Mouse (Mus musculus): ENCODE data around the gene G6pc2.

G6pc2 gene

DNA sequence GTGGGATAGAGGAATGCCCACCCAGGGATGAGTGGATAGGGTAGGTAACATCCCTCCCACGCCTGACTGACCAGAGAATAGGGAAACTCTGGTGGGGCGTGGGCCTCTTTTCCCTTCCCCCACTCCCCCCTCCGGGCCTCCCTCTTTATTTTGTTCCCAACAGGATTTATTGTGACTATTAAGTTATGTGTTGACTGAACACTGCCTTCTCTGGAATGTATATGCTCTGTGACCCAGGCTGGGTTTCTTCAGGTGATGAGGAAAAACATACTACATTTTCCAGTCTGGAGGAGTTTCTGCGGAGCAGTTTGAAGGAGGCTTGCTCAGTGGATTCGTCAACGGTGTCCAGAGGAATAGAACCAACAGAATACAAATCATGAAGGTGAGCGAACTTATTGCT lies at the start of gene G6pc2:
TSS of gene G6pc2 (plus strand) at position 301 of the 400 bp plus-strand sequence.
- no peak for DNase-seq (ENCODE audit: low spot score)

DNA sequence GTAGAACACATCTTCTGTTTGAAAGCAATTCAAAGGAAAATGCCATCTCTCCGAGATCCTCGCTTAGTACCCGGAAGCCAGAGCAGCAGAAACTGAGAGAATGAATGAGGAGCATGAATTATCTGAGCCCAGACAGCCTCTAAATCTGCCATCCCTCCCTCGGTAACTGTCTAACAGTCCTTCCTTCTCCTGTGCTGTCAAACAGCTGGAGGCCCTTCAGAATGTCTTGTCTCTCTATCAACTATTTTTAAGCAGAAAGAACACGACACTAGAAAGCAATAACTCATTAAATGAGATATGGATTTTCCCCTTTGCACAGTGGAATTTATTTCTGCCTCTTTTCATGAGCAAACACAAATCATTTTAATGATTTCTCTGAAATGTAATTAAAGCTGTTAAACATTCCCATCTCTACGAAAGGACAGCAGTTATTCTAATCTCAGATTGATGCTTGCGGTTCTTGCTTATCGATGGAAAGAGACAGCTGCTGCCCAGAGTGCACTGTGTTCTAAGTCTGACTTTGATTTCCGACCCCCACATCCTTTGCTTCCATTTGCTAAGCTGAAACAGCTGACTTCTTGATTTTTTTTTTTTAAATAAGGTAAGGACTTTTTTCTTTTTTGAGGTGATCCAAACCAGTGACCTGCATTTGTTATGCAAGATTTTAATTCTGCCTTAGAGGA lies 40.3 kb upstream of the G6pc2 start:
- DNase-seq (ENCODE audit: low spot score): no peak

DNA sequence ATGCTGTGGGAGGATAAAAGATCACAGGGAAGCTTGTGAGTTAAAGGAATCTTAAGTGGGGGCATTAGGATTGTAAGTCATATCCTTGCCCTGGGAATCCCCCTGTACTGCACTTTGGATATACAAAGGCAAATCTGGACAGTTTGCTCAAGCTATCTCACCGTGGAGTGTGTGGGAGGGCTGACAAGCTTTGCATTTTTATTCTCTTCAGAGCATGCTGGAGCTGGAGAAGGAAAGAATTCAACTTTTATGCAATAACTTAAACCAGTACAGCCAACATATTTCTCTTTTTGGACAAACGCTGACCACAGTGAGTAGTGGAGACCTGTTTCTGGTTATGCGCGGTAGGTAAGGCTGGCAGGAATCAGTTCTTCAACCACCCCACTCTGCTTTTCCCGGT lies 35.6 kb upstream of the G6pc2 start:
- DNase-seq (ENCODE audit: low spot score): no peak

DNA sequence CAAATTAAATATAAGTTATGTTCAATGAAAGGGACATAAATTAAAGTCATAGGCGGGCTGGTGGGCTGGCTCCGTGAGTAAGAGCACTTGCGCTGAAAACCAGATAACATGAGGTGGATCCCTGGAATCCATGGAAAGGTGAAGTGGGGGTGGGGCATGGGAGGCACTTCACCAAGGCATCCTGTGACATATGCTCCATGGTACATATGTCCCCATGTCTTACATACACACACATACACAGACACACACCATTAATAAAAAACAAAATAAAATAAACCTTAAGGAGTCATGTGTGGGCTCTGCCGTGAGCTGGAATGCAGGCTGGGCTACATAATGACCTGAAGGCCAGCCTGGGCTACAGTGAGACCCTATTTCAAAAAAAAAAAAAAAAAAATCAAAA lies 31.2 kb upstream of the G6pc2 start:
- DNase-seq (ENCODE audit: low spot score): no peak

DNA sequence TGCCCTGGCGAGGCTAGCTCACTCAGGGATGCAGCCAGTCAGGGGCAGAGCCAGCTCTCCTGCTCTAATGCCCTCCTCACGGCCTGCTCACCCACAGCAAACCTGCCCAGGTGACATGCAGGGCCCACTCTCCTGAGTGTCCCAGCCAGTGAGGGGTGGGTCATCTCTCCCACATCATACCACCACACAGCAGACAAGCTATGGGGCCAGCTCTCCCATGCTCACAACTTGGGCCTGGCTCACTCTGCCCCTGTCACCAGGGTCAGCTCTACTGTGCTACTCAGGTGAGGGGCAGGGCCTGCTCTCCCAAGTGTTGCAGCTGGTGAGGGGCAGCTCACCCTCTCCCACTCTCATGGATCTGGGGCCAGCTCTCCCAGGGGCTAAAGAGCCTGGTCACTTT lies 22.9 kb upstream of the G6pc2 start:
- no peak for DNase-seq (ENCODE audit: low spot score)

DNA sequence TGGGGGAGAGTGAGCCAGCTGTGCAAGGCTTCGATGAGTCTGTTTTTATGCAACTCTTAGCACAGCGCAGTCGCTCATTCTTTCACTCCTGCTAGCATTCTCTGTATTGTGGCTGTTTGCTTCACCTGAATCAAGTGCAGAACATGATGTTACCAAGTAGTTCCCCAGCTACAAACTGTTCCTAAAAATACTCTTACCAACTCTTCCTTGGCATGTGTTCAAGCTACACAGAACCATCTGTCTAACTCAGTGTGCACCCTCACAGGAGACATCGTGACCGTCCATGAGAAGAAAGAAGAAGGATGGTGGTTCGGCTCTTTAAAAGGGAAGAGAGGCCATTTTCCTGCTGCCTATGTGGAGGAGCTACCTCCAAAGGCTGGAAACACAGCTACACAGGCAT lies 22.1 kb upstream of the G6pc2 start:
- no peak for DNase-seq (ENCODE audit: low spot score)

DNA sequence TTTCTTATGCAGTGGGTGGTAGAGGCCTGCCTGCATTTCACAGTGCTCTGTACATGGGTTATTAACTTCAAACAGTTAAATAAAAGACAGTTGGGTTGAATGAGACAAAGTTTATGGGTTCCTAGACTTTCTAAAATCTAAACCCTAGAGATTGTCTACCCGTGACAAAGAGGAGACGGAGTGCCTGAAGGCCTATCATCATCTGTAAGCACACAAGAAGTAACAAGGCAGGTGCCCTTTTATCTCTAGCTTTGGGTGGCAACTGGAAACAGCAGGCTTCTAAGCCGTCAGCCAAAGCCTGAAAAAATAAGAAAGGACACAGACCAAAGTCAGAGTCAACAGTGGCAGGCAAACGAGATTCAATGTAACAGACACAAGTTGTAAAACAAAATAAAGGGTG lies 21.7 kb upstream of the G6pc2 start:
- no peak for DNase-seq (ENCODE audit: low spot score)

DNA sequence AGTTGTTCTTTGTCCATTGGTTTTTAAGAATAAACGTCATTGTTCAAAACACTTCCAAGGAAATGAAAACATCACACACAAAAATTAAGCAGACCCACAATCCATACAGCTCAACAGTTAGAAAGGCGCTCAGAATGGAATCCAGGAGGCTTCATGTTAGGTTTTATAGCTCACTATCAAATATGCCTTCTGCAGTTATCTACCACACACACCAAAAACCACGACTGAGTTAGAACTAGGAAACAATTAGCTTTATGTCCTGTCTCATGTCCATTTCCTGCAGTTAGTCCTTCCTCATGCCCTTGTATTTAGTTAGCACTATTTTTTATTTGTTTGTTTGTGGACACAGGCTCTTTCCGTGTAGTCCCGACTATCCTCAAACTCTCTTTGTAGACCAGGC lies 19.8 kb upstream of the G6pc2 start:
- DNase-seq (ENCODE audit: low spot score): no peak

DNA sequence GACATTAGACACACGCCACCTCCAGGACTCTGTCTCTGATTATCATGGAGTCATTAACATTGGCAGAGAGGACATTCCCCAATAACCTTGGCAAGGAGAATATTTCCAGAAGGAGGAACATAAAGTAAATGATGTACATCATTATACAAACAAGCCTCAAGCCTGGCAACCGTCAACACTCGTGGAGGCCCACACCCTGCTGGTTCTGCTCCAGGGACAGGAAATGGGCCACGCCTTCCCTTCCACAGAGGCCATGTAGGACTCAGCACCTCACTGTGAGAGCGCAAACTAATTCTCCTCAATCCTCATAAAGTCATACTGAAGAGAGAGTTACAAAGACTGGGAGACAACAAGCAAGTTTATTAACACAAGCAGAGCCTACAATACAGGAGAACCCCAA lies 17.3 kb upstream of the G6pc2 start:
- DNase-seq (ENCODE audit: low spot score): no peak

DNA sequence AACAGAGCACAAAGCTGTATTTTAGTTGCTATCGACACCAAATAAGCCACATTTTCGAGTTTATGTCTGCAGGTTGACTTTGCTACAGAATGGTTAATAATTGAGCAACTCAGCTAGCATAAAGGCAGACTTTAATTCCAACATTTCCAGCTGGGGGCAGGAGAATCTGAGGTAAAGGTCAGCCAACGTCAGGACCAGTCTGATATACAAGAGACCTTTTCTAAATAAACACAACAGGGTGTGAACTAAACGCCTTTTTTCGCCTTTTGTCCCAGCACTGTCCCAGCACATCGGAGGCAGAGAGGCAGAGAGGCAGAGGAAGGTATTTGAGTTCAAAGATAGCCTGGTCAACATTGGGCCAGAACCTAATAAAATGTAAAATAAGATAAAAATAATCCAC lies 5.7 kb upstream of the G6pc2 start:
- peak; percentile 19 for DNase-seq (ENCODE audit: low spot score)

DNA sequence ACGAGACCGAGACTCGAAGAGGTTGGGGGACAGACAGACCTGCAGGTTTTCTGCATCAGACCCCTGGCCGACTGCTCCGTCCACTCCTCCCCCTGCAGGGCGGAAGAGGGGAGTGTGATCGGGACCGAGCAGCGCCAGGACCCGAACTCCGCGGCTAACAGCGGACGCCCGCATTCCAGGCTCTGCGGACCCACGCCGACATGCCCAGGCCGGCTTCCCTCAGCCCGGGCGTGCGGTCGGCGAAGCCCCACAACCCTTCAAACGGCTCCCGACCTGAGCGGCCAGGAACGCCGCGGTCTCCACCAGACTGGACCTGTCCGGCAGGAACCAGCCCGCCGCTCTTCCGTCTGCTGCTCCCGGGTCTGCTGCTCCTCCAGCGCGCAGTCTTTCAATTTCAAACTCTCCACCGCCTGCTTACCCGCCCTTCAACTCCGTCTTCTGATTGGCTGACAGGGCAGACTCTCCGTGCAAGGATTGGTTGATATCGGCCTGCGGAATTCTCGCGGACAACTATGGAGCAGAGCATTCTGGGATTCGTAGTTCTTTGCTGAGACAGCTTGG lies 5.0 kb upstream of the G6pc2 start, which contains the start of gene Spc25:
TSS of gene Spc25 (minus strand) at position 404 of the 561 bp plus-strand sequence.
- peak; percentile 93 for DNase-seq (ENCODE audit: low spot score)

DNA sequence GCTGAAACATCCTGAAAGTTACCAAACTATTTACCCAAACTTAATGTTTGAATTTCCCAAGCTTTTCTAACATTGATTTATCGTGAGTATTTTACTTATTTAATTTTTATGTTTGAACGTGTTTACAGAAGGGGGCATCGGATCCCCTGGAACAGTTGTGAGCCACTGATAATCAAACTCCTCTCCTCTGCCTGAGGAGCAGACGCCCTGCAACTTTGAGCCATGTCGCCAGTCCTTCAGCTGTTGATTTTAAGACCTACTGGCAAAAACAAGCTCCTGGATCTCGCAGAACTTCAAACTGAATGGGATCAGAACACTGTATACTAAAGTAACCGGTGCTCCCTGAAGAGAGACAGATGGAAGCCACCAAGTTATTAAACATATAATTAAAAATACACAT lies 4.3 kb upstream of the G6pc2 start:
- DNase-seq (ENCODE audit: low spot score): peak; percentile 40

DNA sequence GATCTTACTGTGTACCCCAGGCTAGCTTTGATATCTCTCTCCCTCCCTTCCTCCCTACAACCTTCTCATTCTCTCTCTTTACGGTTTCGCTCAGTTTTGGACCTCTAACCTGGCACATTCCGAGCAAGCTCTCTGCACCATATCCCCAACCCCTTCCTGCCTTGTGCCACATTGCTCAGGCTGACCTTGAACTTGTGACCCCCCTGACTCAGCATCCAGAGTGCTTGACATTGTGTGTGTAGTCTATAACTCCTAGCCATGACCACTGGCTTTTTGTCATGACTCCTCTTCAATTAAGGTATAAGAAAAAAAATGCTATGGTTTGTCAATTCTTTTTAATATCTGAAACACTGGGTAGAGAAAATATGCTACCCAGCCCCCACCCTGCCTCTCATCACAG lies 1.2 kb upstream of the G6pc2 start:
- no peak for DNase-seq (ENCODE audit: low spot score)

DNA sequence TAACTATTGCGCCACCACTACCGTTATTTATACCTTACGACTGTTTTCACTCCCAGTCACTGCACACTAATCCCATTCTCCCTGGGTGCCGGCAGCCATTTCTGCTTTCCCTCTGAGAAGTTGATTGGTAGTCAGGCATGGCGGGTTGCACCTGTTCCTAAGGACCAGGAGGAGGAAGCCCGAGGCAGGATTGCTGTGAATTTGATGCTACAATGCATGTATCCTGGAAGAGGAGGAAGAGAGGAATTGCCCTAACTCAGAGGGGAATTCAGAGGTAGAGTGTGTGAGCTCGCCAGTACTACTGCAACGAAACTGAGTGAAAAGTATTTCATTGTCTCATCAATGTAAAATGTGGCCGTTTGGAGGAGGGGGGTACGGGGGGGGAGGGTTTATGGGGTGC lies 1.8 kb downstream of the G6pc2 start:
- DNase-seq (ENCODE audit: low spot score): no peak

DNA sequence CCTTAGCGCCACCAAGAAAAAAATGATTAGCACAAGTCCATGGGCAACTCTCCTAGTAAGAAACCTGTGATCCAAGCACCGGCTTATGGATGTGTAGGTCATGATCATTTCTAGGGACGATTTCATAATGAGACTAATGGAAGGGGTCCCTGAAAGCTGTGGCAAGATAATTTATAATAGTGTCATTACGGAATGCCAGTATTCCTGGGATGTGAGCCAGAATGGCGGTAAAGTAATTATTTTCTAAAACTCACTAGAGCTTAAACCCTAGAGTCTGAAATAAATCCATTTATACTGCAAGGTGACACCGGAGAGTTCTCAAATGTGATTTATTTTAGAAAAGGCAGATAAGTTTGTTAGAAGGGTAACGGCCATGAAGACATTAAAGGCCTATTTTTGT lies 4.4 kb downstream of the G6pc2 start:
- no peak for DNase-seq (ENCODE audit: low spot score)

DNA sequence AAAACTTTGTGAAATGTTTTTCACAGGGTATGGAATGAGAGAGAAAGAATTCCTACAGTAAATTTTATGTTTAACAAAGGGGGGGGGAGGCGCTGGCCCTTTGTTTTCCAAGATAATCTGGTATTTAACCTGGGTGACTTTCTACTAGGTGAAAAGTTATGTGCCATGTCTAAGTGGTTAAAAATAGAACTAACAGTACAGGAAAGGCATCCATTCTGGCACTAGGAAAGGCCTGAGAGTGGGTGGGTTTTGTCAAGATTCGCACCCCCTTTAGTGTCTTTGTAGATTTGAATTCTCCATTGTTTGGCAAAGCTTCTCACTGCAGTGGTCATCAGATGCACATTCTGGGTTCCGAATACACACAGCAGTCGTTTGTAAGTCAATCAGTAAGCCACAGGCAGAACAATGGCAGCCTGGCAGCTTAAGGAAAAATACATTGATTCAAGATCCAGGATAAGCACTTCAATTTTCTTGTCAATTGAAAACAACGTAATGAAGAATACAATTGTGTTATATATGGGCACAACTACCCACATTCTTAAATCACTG lies 11.1 kb downstream of the G6pc2 start:
- DNase-seq (ENCODE audit: low spot score): no peak

DNA sequence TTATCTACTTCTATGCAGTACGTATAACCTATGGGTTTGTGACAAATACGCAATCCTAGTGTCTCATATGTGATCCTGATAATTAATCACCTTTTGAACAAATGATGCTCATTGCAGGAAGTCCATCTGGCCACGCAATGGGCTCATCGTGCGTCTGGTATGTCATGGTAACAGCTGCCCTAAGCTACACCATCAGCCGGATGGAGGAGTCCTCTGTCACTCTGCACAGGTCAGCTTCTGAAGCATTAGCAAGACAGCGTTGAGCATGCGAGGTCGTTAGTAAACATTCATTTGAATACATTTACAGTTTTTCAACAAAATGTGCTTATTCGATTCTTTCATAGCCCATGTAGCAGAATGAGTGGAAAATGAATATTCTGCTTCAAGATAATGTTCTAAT lies 11.9 kb downstream of the G6pc2 start:
- no peak for DNase-seq (ENCODE audit: low spot score)

DNA sequence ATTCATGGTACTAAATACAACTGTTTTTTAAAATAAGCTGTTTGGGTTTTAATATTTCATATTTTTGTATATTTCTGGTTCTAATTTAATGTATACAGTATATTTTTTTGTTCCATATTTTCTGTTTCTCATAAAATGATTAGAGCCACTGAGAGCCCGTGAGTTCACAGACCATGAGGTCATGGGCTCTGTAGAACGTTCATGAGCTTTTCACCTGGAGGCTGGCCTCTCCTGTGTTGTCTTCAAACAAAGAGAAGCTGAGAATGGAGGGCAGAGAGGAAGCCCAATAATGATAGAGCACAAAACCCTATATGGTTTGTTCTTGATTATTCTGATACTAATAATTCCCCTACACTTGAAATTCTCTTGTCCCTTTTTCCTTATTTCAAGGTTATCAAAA lies 13.9 kb downstream of the G6pc2 start:
- no peak for DNase-seq (ENCODE audit: low spot score)

DNA sequence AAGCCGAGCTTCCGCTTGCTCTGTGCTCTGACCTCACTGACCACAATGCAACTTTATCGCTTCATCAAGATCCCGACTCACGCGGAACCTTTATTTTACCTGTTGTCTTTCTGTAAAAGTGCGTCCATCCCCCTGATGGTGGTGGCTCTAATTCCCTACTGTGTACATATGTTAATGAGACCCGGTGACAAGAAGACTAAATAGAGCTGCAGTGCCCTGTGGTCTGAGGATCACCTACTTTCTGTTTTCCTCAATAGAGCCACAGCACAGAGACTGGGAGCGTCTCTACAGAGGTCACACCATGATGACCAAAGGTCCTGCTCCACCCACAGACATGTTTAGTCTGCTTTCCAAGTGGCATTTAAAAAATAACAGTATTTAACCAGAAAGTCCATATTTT lies 16.0 kb downstream of the G6pc2 start:
- DNase-seq (ENCODE audit: low spot score): no peak

DNA sequence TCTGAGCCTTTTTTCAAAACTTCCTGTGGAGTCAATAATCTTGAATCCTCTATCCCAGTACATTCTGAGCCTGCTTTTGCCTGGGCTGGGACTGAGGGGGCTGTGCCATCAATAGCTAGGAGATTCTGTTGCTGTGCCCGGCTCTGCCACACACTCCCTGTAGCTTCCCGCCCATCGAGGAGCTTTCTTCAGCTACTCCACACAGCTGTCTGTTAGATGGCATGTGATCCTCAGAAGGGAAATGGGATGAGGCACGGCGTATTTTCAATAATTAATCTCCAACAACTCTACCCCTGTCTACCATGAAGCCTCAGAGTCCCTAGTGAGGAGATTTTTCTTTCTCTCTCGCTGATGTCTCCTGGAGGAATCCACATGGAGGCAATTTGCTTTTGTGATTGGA lies 17.8 kb downstream of the G6pc2 start:
- no peak for DNase-seq (ENCODE audit: low spot score)

DNA sequence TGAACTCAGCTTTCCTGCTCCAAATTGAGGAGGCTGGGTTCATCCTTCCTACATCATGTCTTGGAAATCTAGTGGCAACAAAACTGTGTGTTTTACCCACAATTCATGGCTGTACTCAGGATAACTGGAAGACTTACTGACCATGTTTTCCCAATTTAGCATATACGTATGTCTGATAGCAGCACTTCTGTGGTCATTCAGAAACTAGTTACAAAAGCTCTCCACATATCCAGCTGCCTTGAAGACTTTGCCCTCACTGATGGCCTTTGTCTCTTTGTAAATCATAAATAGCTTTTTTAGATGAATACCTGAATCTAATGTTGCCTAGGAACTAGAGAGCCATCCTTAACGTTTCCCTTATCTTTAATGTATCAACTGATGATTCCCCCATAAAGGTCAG lies 19.3 kb downstream of the G6pc2 start:
- no peak for DNase-seq (ENCODE audit: low spot score)

DNA sequence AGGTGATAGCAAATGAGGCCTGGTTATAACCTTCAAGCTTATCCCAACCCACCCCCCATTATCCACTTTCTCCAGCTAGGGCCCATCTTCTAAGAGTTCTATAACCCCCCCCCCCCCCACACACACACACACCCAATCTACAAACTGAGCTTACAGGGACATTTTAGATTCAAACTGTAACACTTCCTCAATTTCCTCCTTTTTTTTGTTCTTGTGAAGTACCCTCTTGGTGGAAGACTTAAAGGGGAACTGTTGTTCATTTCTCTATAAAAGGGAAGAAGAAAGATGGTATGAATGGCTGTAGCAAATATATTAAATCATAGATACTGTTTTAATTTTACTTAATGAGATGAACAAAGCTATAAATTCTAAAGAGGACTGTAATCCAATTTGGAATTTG lies 21.2 kb downstream of the G6pc2 start:
- DNase-seq (ENCODE audit: low spot score): no peak

DNA sequence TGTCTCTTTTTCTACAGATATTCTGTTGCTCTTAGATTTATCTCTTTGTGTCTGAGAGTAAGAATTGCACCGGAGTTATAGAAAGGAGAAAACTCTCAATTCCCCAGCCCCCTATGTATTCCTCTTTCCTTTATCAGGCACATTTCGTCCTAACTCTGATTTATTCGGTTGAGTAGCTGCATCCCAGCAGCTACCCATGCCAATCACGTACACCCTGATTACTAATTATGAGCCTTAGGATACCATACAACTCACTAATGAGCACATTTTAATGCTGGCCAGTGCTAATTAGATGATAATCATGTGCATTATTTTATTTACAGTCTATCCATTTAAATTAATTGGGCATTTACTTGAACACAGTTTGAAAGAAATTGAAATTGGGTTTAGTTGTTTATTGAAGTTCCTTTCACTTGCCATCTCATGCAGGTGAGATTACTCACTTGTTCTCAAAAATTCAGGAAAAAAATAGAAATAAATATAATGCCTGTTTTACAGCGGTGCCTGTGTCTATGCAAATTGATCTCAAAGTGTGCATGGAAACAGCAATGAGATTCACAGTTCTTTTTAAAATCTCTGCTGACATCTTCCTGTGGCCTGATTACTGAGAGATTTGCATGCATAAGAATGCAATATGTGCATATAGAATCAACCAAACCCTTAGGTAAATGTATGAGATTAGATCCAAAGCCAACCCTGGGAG lies 24.3 kb downstream of the G6pc2 start:
- no peak for DNase-seq (ENCODE audit: low spot score)

All from c-Kit-positive CD71-positive TER-119-positive erythroid progenitor cells, embryonic 14.5 days (primary cell).